Mouse (Mus musculus): ENCODE data around the gene Abhd2. TPM values are rescaled to one million over a fixed set of nuclear protein-coding genes. Genes with fewer than 3 reads are reported as not detected.

Abhd2 gene
- total RNA-seq, 2 experiments from 2014 or later, result 121 to 124 TPM

DNA sequence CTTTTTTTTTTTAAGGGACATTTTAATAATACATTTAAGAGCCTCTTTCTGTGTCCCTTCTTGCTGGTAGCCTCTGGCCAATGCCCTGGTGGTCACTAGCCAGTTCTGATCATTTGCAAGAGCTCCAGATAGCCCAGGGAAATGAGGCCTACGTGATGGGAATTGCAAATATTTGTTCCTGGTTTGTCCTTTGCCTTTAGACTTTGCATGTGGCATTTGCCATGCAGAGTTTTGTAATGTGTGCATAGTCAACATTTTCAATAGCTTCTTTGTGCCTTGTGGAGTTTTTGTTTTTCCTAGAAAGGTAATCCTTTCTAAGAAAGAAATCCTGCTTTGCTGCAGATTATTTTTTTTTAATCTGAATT is 37.2 kb downstream of the Abhd2 start:
- intact Hi-C loops (cut with DNase I), result loop anchor here (5.0 kb wide), 2 partner anchors 33 to 37 kb away; no protein-coding TSS in a partner anchor
- no peak for DNase-seq (ENCODE audit: extremely low spot score in 1 of 2, low spot score in 2 of 2)

DNA sequence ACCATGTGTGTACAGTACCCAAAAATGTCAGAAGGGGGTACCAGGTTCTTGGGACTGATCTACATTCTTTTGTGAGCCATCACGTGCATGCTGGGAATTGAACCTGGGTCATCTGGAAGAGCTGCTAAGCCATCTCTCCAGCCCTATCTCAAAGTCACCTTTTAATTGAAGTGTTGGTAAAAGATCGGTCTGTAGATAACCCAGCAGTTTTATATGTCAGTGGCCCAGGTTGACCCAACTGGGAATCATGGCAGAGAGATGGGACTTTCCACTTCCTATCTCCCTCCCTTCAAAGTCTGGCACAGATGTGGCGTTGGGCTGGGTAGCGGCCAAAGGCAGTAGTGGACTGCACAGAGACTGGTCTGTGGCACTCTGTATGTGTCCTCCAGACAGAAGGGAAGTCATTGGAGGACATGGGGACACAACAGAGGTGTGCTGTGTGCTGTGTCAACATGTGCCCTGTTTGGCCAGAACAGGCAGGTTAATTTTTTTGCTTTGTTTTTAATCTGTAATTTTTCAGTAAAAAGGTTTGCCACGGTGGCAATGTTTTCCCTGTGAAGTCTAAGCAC is 38.5 kb downstream of the Abhd2 start:
- no peak for DNase-seq (ENCODE audit: extremely low spot score in 1 of 2, low spot score in 2 of 2)
- intact Hi-C loops (cut with DNase I), result loop anchor here (5.0 kb wide), 2 partner anchors 34 to 36 kb away; no protein-coding TSS in a partner anchor

GRCm38 (mm10) chr7:79312246-79312645 is 39.2 kb downstream of the Abhd2 start:
- intact Hi-C loops (cut with DNase I), result loop anchor here (5.0 kb wide), 2 partner anchors 35 kb away; no protein-coding TSS in a partner anchor
- no peak for DNase-seq (ENCODE audit: extremely low spot score in 1 of 2, low spot score in 2 of 2)

DNA sequence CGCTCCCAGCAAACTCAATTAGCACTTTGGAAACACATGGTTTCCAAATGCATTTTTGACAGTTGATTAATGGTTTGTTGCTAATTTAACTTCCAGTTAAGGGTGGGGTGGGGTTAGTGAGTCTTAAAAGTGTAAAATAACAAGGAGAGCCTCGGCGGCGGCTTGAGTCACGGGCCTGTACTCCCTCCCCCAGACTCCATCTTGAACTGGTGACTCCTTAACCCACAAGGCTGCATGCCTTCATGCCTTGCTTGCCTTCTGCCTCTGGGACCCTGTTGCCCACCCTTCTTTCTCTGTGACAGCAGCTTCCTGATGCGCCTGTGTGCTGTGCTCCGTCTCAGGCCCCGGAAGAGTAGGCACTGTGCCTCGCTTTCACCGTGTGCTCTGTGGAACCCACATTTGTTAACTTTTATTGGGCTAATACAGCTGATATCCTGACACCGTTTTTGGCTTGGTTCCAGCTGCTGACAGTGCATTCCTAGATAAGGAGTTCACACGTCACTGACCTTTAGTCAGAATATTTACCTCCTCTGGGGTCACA is 40.6 kb downstream of the Abhd2 start:
- intact Hi-C loops (cut with DNase I), result loop anchor here (5.0 kb wide), 2 partner anchors 34 to 36 kb away; no protein-coding TSS in a partner anchor
- DNase-seq (ENCODE audit: extremely low spot score in 1 of 2, low spot score in 2 of 2), result no peak

DNA sequence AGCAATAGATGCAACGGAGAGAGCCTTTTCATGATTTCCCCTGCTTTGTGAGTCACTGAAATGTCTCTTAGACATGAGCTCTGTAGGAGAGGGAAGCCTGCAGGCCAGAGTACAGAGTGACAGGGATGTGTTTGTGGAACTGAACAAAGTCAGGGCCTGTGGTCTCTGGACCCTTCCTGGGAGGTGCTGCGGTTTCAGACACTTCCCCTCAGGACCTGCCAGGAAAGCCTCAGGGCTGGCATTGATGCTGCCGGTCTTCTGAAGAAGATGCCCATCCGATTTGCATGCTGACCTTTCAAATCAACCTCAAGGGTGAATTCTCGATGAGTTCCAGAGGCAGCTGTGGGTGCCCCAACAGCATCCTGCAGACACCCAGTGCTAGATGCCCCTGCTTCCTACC is 41.5 kb downstream of the Abhd2 start:
- DNase-seq (ENCODE audit: extremely low spot score in 1 of 2, low spot score in 2 of 2), result no peak
- intact Hi-C loops (cut with DNase I), result loop anchor here (5.0 kb wide), 2 partner anchors 33 to 37 kb away; no protein-coding TSS in a partner anchor

DNA sequence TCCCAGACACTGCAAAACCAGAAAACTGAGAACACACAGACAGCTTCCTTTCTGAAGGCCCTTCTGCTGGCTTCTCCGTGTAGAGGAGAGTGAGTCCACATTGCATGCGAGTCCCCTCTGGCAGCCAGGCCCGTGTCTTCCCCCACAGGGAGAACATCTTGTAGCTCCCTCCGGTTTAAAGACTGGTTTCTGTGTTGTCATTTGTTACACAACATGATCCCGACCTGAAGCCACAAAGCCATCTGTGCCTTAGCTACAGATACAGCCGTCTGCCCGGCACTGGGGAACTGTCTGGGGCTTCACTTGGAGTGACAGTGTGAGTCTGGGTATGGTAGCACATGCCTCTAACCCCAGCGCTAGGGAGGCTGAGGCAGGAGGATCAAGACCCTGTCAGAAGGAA is 42.1 kb downstream of the Abhd2 start:
- intact Hi-C loops (cut with DNase I), result no loop called here
- DNase-seq (ENCODE audit: extremely low spot score in 1 of 2, low spot score in 2 of 2), result no peak

DNA sequence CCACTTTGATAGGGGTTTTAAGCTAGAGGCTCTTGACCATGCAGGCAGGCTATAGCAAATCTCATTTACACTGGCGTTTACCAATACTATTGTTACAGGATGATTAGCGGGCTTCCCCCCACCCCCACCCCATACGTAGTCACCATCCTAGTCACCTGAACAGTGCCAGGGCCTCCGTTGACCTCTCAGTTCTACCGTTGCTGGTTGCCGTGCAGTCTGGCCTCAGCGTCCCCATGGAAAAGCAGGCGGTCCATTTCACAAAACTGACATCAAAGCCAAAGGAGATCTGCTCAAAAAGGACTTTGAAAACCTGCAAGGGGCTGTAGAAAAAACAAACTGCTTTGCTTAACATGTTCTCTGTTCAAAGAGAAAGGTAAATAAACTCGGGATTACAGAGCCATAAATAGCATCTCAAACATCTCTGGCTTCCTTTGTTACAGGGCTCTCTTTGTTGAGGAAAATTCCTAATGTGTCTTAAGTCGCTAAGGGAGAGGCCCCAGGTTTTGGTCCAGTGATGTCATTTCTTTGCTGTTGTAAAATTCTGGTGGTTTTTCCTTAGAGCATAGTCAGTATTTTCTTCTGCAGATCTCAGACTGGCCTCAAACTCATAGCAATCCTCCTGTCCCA is 43.2 kb downstream of the Abhd2 start:
- DNase-seq (ENCODE audit: extremely low spot score in 1 of 2, low spot score in 2 of 2), result peak in 1 of 2 experiments; percentile 72
- intact Hi-C loops (cut with DNase I), result no loop called here

DNA sequence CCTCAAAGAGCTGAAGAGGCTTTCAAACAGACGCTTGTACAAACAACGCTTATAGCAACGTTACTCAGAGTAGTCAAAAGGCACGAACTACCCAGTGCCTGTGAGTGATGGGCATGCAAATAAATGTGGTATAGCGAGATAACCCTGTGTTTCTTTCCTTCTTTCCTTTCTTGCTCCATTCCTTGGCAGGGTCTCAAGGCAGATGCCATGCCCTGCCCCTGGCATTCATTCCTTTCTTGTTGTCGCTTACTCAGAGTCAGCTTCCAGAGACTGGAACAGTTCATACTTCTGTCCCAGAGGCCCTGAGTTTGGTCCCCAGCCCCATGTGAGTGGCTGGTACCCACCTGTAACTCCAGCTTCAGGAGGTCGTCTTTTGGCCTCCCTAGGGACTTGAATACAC is 44.6 kb downstream of the Abhd2 start:
- intact Hi-C loops (cut with DNase I), result no loop called here
- DNase-seq (ENCODE audit: extremely low spot score in 1 of 2, low spot score in 2 of 2), result no peak

DNA sequence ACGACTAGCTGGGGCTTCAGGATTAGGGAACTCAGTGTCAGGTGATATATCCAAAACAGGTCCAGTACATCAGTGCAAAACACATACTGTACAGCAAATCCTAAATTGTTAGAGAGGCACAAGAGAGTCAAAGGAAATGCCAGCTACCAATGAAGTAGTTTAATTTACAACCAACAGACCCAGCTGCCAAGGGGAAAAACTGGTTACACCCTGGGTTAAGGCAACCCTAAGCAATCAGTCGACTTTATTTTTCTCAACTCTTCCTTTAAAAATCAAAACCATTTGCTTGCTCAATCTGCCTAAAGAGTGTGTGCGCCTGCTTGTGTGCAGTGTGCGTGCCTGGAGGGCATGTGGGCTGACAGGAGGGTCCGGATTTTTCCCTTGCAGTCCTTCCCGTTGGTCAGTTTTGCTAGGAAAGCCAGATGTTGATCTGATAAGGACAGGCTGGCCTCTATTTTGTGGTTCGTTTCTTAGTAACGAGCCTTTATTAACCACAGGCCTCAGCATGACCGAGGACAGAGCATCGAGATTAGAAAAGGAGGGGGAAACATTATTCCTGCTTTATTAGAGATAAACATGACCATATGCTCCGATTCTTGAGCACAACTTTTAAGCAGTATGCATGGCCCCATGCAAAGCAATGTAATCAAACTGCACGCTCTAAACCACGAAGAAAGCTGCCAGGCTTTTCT is 45.3 kb downstream of the Abhd2 start:
- intact Hi-C loops (cut with DNase I), result no loop called here
- DNase-seq (ENCODE audit: extremely low spot score in 1 of 2, low spot score in 2 of 2), result no peak

- intact Hi-C loops (cut with DNase I), result no loop called here
Measured at GRCm38 (mm10) chr7:79323855-79324254, 50.9 kb downstream of the Abhd2 start.

DNA sequence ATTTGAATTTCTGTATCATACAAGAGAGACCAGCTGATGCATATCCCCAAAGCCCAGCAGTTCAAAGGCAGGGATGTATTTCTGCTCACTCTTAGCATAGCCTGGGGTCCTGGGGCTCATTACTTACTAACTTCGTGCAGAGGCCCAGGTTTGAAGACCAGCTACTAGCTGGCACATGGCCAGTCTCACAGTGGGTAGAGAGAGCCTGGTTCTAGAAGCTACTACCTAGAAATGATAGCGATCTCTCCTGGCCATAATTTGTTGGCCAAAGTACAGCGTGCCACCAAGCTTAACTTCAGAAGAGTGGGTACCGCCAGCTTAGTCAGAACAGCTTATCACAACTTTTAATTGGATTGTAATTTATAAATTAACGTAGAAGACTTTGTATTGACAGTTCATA is 55.8 kb downstream of the Abhd2 start:
- intact Hi-C loops (cut with DNase I), result no loop called here
- DNase-seq (ENCODE audit: extremely low spot score in 1 of 2, low spot score in 2 of 2), result peak in 1 of 2 experiments; percentile 38

More at GRCm38 (mm10) chr7:79323855-79324254, 50.9 kb downstream of the Abhd2 start:
- no peak for DNase-seq (ENCODE audit: extremely low spot score in 1 of 2, low spot score in 2 of 2)

- no peak for DNase-seq (ENCODE audit: extremely low spot score in 1 of 2, low spot score in 2 of 2)
- intact Hi-C loops (cut with DNase I), result no loop called here
Measured at GRCm38 (mm10) chr7:79331197-79331596, 58.2 kb downstream of the Abhd2 start.

DNA sequence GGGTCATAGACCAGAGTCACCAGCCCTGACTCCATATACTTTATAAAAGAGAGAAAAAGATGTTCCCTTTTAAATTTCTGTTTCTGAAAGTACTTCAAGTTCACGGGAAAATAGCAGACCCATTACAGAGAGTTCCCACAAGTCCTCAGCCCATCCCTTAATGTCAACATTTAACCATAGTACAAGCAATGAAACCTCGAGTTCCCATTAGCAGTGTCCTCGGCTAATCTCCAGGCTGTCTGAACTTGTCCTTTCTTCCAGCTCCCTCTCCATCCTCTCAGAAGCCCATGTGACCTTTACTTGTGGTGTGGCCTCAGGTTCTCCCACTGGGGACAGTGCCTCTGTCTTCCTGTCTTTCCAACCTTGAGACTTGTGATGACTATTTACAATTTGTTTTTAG is 60.4 kb downstream of the Abhd2 start:
- DNase-seq (ENCODE audit: extremely low spot score in 1 of 2, low spot score in 2 of 2), result no peak
- intact Hi-C loops (cut with DNase I), result no loop called here

DNA sequence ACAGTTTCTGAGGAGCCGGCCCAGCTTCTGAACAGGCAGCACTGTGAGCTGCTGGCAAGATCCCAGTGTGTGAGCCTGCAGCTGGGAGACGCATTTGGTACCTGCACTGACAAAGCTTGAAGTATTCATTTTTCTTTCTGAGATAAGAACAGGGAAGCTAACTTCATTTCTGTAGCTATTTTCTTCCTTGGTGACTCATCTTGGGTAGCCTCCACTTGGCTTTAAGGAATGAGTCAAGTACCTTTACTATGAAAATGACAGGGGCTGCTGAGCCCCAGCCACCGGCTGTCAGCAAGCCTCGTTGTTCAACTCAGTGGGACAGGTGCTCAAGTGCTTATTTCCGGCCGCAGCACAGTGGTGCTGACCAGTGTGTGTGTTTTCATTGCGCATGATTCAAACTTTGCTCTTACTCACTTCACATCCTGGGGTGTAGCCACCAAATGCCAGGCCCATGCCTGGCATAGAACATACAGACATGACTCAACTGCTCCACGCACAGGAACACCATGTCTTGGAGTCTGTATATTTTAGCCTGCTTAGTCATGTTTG is 63.4 kb downstream of the Abhd2 start:
- no peak for DNase-seq (ENCODE audit: extremely low spot score in 1 of 2, low spot score in 2 of 2)
- intact Hi-C loops (cut with DNase I), result no loop called here

GRCm38 (mm10) chr7:79345902-79346301 is 72.9 kb downstream of the Abhd2 start:
- intact Hi-C loops (cut with DNase I), result loop anchor here (5.0 kb wide), 3 partner anchors 34 to 424 kb away; no protein-coding TSS in a partner anchor
- peak; percentile 58 to 74 for DNase-seq (ENCODE audit: extremely low spot score in 1 of 2, low spot score in 2 of 2)

DNA sequence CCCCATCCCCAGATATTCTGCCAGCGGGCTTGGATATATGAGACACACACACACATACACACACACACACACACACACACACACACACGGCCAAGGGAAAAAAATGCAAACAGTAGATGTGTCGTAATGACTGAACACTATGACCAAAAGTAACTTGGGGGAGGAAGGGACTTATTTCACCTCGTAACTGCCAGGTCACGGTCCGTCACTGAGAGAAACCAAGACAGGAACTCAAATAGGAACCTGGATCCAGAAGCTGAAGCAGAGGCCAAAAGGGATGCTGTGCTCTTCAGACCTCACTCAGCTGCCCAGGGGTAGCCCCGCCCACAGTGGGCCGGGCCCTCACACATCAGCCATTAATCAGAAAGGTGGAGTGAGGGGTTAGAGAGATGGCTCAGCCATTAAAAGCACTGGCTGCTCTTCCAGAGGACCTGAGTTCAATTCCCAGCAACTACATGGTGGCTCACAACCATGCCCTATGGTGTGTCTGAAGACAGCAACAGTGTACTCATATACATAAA is 73.6 kb downstream of the Abhd2 start:
- intact Hi-C loops (cut with DNase I), result loop anchor here (5.0 kb wide), 3 partner anchors 34 to 424 kb away; no protein-coding TSS in a partner anchor
- DNase-seq (ENCODE audit: extremely low spot score in 1 of 2, low spot score in 2 of 2), result no peak

DNA sequence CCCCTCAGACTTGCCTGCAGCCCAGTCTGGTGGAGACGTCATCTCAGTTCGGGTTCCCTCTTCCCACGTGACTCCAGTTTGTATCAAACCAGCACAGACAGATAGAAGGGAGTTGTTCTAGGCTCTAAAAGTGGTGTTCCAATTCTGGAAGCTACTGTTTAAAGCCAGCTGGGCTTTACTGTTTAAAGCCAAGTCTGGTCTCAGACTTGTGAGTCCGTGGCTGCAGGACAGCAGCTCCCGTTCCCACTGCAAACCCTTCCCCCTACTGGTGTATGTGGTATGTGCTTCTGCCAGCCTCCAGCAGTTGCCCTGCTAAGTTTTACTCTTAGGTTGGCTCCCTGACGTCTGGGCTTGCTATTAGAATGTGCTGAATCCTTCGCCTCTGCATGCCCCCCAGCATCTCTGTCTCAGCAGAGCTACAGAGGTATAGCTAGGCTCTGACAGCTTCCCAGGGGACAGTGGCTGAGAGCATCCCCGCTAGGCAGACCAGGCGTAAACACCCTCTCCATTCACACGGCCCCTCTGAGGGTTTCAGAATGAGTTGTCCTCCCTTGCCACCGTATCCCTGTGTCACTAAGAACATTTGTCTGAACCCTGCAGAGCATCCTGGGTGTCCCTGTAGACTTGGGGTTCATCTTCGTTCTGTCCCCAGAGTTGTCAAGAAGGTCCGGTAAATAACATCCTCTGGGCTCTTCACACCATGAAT is 74.3 kb downstream of the Abhd2 start:
- peak in 1 of 2 experiments; percentile 42 for DNase-seq (ENCODE audit: extremely low spot score in 1 of 2, low spot score in 2 of 2)
- intact Hi-C loops (cut with DNase I), result loop anchor here (5.0 kb wide), 3 partner anchors 35 to 425 kb away; no protein-coding TSS in a partner anchor

DNA sequence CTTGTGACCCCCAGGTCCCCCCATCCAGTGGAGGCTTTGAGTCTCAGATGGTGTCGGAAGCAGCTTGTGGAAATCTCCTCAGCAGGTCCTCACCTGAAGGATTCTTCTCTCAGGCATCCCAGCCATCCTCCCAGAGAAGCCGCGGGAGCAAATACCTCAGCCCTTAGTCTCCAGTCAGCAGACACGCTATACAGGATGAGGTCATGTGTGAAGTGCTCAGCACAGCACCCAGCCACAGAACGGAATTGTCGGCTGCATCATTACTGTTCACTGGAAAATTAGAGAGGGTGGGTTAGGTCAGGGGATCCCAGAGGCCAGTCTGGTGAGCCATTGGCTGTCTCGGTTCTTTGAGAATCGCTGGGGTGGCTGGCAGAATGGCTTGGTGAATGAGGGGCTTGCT is 75.8 kb downstream of the Abhd2 start:
- no peak for DNase-seq (ENCODE audit: extremely low spot score in 1 of 2, low spot score in 2 of 2)
- intact Hi-C loops (cut with DNase I), result loop anchor here (5.0 kb wide), 3 partner anchors 37 to 427 kb away; no protein-coding TSS in a partner anchor
